Mouse (Mus musculus) spleen, adult 2 months (tissue): Measurements from ENCODE around the gene Trabd2b.

Source experiments
- CTCF ChIP-seq: fragments of 200-500 bp; IDR thresholded peaks from 2 replicates; pipeline ENCODE4 v1.5.1; 2011; ENCODE audit warnings: mild to moderate bottlenecking, inconsistent platforms; ENCODE audit not compliant: insufficient read depth, insufficient read length, insufficient replicate concordance; ENCODE audit errors: extremely low read depth
- POLR2A ChIP-seq: fragments of 200-500 bp; IDR thresholded peaks from 2 replicates; pipeline ENCODE4 v1.6.1; 2011; ENCODE audit warnings: low read depth, low read length, inconsistent platforms

- TF ChIP-seq CTCF (no peak), POLR2A (no peak)
Measured at GRCm38 (mm10) chr4:114533894-114534754, 127.6 kb downstream of the Trabd2b start.
